ENCODE assay signal across 19 mouse cellular contexts in the genomic region with DNA sequence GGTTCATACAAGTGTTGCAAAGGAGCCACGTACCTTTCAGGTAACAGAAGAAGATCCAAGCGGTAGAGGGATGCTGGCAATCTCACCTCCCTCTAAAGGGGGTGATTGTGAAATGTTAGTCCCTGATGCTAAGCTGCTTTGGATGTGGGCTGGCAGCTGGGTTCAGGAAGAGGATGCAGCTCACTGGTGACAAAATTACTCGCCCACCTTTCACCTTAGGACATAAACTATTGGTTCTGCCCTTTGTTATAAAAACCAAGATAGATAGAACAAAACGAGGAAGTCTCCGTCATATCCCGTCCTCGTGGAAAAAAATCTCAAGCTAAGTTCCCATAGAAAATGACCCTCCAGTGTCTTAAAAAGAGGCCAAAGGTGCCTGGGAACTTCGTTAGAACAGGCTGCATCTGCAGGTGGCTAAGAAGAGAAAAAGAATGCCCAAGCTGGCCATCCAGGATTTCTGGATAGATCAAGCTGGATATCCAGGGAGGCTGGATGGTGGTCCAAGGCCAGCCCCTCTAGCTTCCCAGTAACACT. TPM values are rescaled to one million over a fixed set of nuclear protein-coding genes. Genes with fewer than 3 reads are reported as not detected.
DNase-seq lines count a peak whose midpoint lies in the region; ATAC-seq and TF ChIP-seq lines count a peak whose summit lies in the region.
"Had no signal": no experiment of that assay in that cellular context is flagged by ENCODE, and none has a peak within 500 bp of the region (broad histone marks: within the 10 kb centered on the region; RNA-seq: fewer than 3 reads in every experiment).

A gene (minus strand): TSS at position 205 of the 534 bp plus-strand sequence.

- 52% methylated on average over 8 of the region's 8 CpGs for WGBS in kidney, adult 2 months
- WGBS in heart, postnatal 0 days, result 55% methylated on average over 8 of the region's 8 CpGs

- peak; percentile 38 for ATAC-seq in heart, postnatal 0 days (ENCODE audit: insufficient read depth, low read depth)
- ATAC-seq: activated CD4-positive, CD25-positive, alpha-beta regulatory T cell, adult 4 months; intestine, postnatal 0 days had no signal

- TF ChIP-seq EP300 in heart, postnatal 0 days (IDR thresholded peaks at IDR 0.05; ENCODE audit: low read depth), result peak; percentile 20; the same call in 1 of the 2 replicates

- no peaks in the 10 kb centered on the region for H3K9me3 ChIP-seq in heart, postnatal 0 days (replicated peaks; ENCODE audit: control insufficient read depth, low read length)
- H3K9me3 ChIP-seq: hindbrain, embryonic 10.5 days; limb, embryonic 12.5 days; lung, embryonic 15.5 days; megakaryocyte, embryonic 14.5 days had no signal

- DNase-seq in kidney, adult 2 months, result peak; percentile 34
- no peak for DNase-seq in kidney, postnatal 36 days
- no peak for DNase-seq in adrenal gland, adult 18-20 months (ENCODE audit: low spot score in 2 of 2)
- no peak for DNase-seq in adrenal gland, postnatal 4 days (ENCODE audit: low spot score in 2 of 2)
- DNase-seq in heart, postnatal 0 days (ENCODE audit: low spot score), result no peak
- DNase-seq in spleen, adult 18-20 months, result no peak
- no peak for DNase-seq in layer of hippocampus, adult 9-11 months
- no peak for DNase-seq in thymus, postnatal 10 days (ENCODE audit: low spot score in 2 of 2)
- DNase-seq: right cerebral cortex, postnatal 14 days; thymus, postnatal 36 days had no signal

- H3K4me3 ChIP-seq in kidney, adult 2 months (ENCODE audit: insufficient read depth, low read depth, low read length), result peak within 1 kb of the TSS; percentile 13
- peak within 1 kb of the TSS; percentile 24 for H3K4me3 ChIP-seq in heart, postnatal 0 days (ENCODE audit: low read depth, low read length)
- H3K4me3 ChIP-seq: erythroblast, embryonic 14.5 days; hindbrain, embryonic 10.5 days; limb, embryonic 12.5 days; lung, embryonic 15.5 days; megakaryocyte, embryonic 14.5 days; myocyte had no signal

- no peaks in the 10 kb centered on the region for H3K27me3 ChIP-seq in kidney, adult 2 months (replicated peaks; ENCODE audit: control insufficient read depth, insufficient read depth, low read length)
- no peaks in the 10 kb centered on the region for H3K27me3 ChIP-seq in heart, postnatal 0 days (ENCODE audit: control insufficient read depth, insufficient read depth, low read length)
- H3K27me3 ChIP-seq: limb, embryonic 12.5 days; lung, embryonic 15.5 days; megakaryocyte, embryonic 14.5 days had no signal

- H3K9ac ChIP-seq in heart, postnatal 0 days (replicated peaks; ENCODE audit: low read depth, low read length), result no peak within 1 kb of the TSS; the same call in 1 of the 2 replicates
- H3K9ac ChIP-seq: limb, embryonic 12.5 days; lung, embryonic 15.5 days had no signal

- H3K4me2 ChIP-seq in heart, postnatal 0 days (ENCODE audit: low read depth, low read length), result peak within 1 kb of the TSS; percentile 39
- H3K4me2 ChIP-seq: limb, embryonic 12.5 days; lung, embryonic 15.5 days had no signal

- no peak for TF ChIP-seq CTCF in kidney, adult 2 months (conservative IDR thresholded peaks at IDR 0.05; ENCODE audit: insufficient read depth, insufficient read length, low read depth, low read length)
- TF ChIP-seq CTCF in heart, postnatal 0 days (IDR thresholded peaks at IDR 0.05; ENCODE audit: low read depth), result no peak

- H3K4me1 ChIP-seq in kidney, adult 2 months (ENCODE audit: control insufficient read depth, insufficient read depth, low read length), result no peaks in the 10 kb centered on the region
- H3K4me1 ChIP-seq in heart, postnatal 0 days (ENCODE audit: control insufficient read depth, insufficient read depth), result no peaks in the 10 kb centered on the region
- H3K4me1 ChIP-seq: hindbrain, embryonic 10.5 days; limb, embryonic 12.5 days; lung, embryonic 15.5 days had no signal

- TF ChIP-seq POLR2A in kidney, adult 2 months (IDR thresholded peaks at IDR 0.05; ENCODE audit: low read depth, low read length), result no peak

- H3K27ac ChIP-seq in kidney, adult 2 months (ENCODE audit: insufficient read depth, low read depth, low read length), result peak within 1 kb of the TSS; percentile 50
- peak within 1 kb of the TSS; percentile 76 for H3K27ac ChIP-seq in heart, postnatal 0 days (ENCODE audit: low read depth)
- H3K27ac ChIP-seq: hindbrain, embryonic 10.5 days; limb, embryonic 12.5 days; lung, embryonic 15.5 days had no signal

- H3K36me3 ChIP-seq in kidney, adult 2 months (ENCODE audit: control insufficient read depth, insufficient read depth, low read length), result no peaks in the 10 kb centered on the region
- H3K36me3 ChIP-seq in heart, postnatal 0 days (replicated peaks; ENCODE audit: control insufficient read depth, insufficient read depth, low read length), result no peaks in the 10 kb centered on the region
- H3K36me3 ChIP-seq: hindbrain, embryonic 10.5 days; limb, embryonic 12.5 days; lung, embryonic 15.5 days had no signal

RNA-seq across cellular contexts. Expression of the gene that starts here (rescaled TPM):
- polyA plus RNA-seq in kidney, adult 2 months (2012; rRNA removed), result 6.4 and 7.5 TPM in 2 replicates
- 10 to 100 TPM; 26.2 to 32.8 TPM for total RNA-seq in adrenal gland, adult 18-20 months (2021)
- total RNA-seq in adrenal gland, postnatal 4 days (2021), result 10 to 100 TPM; 15.6 to 16.7 TPM
- total RNA-seq in heart, postnatal 0 days (2014; rRNA removed; ENCODE audit: low replicate concordance), result 14.5 and 33.4 TPM in 2 replicates
- 11.2 and 12.2 TPM in 2 replicates for polyA plus RNA-seq in heart, postnatal 0 days (2015; fragmentation: Nextera tagmentation; extraction: Ambion mirVana)
- polyA plus RNA-seq: activated CD4-positive, CD25-positive, alpha-beta regulatory T cell, adult 4 months; cortical plate, adult 2 months; erythroblast, embryonic 14.5 days; hindbrain, embryonic 10.5 days; myocyte had no signal
